Mouse (Mus musculus) ES-Bruce4 (cell line): ENCODE data around the gene Dnajc17.

Source experiments
- CTCF ChIP-seq: IDR thresholded peaks from one replicate; pipeline ENCODE4 v1.8.1; 2011; ENCODE audit warnings: low read depth, low read length
- EP300 ChIP-seq: IDR thresholded peaks from 2 replicates; pipeline ENCODE4 v1.6.1; 2011; ENCODE audit warnings: low read depth, low read length; ENCODE audit not compliant: insufficient read depth
- POLR2A ChIP-seq: IDR thresholded peaks from one replicate; pipeline ENCODE4 v1.8.1; 2011; ENCODE audit warnings: low read length; ENCODE audit not compliant: insufficient read depth

DNA sequence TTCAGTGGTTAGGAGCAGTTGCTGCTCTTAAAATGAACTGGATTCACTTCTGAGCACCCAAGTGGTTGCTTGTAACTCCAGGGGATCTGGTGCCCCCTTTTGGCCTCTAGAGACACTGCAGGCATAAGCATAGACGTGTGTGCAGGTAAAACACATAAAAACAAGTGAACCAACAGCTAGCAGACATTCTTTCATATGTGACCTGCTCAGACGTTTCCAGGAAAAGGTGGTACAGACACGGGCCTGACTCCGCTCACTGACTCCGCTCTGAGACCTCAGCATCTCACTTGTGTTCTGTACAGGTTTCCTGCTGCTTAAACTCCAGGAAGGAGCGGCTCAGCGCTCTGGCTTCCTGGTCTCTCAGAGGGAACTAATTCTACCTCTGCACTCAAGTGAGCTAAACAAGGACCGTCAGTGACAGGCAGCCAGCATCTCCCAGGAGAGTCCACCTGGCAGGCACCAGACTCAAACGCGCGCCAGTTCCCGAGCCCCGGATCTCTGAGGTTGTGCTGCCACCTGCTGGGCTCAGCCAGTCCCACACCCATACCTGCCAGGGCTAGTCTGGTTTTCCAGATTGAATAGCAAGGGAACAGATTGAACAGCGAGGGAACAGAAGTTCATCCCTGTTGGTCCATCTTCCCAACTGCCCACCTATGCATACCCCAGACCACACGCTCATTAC is 19.4 kb downstream of the Dnajc17 start:
- TF ChIP-seq CTCF (peak; percentile 94), POLR2A (no peak), EP300 (no peak)
